ENCODE assay signal across 12 mouse cellular contexts in genomic region chr2:71651662-71652061, GRCm38 (mm10).
DNase-seq lines count a peak whose midpoint lies in the region; ATAC-seq and TF ChIP-seq lines count a peak whose summit lies in the region.
"Had no signal": no experiment of that assay in that cellular context is flagged by ENCODE, and none has a peak within 500 bp of the region (broad histone marks: within the 10 kb centered on the region; RNA-seq: fewer than 3 reads in every experiment).

No protein-coding gene starts in this region.

- no peak for ATAC-seq in neural tube, embryonic 12.5 days (ENCODE audit: low FRiP score, low read depth)
- ATAC-seq in forebrain, embryonic 12.5 days (ENCODE audit: low FRiP score) = no peak
- ATAC-seq in hindbrain, postnatal 0 days = no peak

- no peaks in the 10 kb centered on the region for H3K27me3 ChIP-seq in neural tube, embryonic 12.5 days (replicated peaks)
- no peaks in the 10 kb centered on the region; the same call in 1 of the 2 replicates for H3K27me3 ChIP-seq in forebrain, embryonic 12.5 days
- no peaks in the 10 kb centered on the region for H3K27me3 ChIP-seq in hindbrain, postnatal 0 days (ENCODE audit: insufficient read depth, low read length)
- H3K27me3 ChIP-seq: liver, embryonic 15.5 days had no signal

- no peak for TF ChIP-seq CTCF in hindbrain, postnatal 0 days (IDR thresholded peaks at IDR 0.05; ENCODE audit: low read depth)

- no peak overlapping the region for H3K4me3 ChIP-seq in neural tube, embryonic 12.5 days
- no peak overlapping the region for H3K4me3 ChIP-seq in forebrain, embryonic 12.5 days (replicated peaks)
- no peak overlapping the region for H3K4me3 ChIP-seq in hindbrain, postnatal 0 days (ENCODE audit: low read length)
- H3K4me3 ChIP-seq: liver, embryonic 15.5 days; myocyte had no signal

- no peaks in the 10 kb centered on the region for H3K9me3 ChIP-seq in neural tube, embryonic 12.5 days
- H3K9me3 ChIP-seq in forebrain, embryonic 12.5 days = no peaks in the 10 kb centered on the region
- no peaks in the 10 kb centered on the region for H3K9me3 ChIP-seq in hindbrain, postnatal 0 days (ENCODE audit: low read length)
- H3K9me3 ChIP-seq: liver, embryonic 15.5 days had no signal

- peaks cover 30% of the 10 kb centered on the region for H3K4me1 ChIP-seq in neural tube, embryonic 12.5 days
- peaks cover 49% of the 10 kb centered on the region for H3K4me1 ChIP-seq in forebrain, embryonic 12.5 days
- peaks cover 6% of the 10 kb centered on the region for H3K4me1 ChIP-seq in hindbrain, postnatal 0 days (ENCODE audit: insufficient read depth, low read length)

- DNase-seq in neural tube, embryonic 10.5 days (ENCODE audit: extremely low spot score, low spot score) = no peak
- no peak for DNase-seq in hindbrain, postnatal 0 days (ENCODE audit: low spot score)
- no peak for DNase-seq in frontal cortex, postnatal 36 days (ENCODE audit: low spot score in 2 of 2)
- no peak for DNase-seq in cerebellum, adult 18-20 months
- DNase-seq in cerebellum, postnatal 10 days = no peak
- DNase-seq: heart, postnatal 36 days; lung, postnatal 36 days; spleen, adult 18-20 months had no signal

- 0 out of 2 replicates have a peak overlapping the region, but pooled peaks have one; percentile 28 for H3K4me2 ChIP-seq in neural tube, embryonic 12.5 days (replicated peaks)
- peak overlapping the region; percentile 30; the same call in 1 of the 2 replicates for H3K4me2 ChIP-seq in forebrain, embryonic 12.5 days
- no peak overlapping the region for H3K4me2 ChIP-seq in hindbrain, postnatal 0 days (ENCODE audit: low read depth, low read length)
- H3K4me2 ChIP-seq: liver, embryonic 15.5 days had no signal

- H3K27ac ChIP-seq in neural tube, embryonic 12.5 days = no peak overlapping the region
- peak overlapping the region; percentile 80 for H3K27ac ChIP-seq in forebrain, embryonic 12.5 days
- H3K27ac ChIP-seq in hindbrain, postnatal 0 days = peak overlapping the region; percentile 32; the same call in 1 of the 2 replicates
- H3K27ac ChIP-seq: liver, embryonic 15.5 days had no signal

- 10% methylated on average over 2 of the region's 2 CpGs for WGBS in neural tube, embryonic 12.5 days
- WGBS in forebrain, embryonic 12.5 days = 7% methylated on average over 2 of the region's 2 CpGs
- 38% methylated on average over 2 of the region's 2 CpGs for WGBS in hindbrain, postnatal 0 days

- no peak overlapping the region for H3K9ac ChIP-seq in neural tube, embryonic 12.5 days
- H3K9ac ChIP-seq in forebrain, embryonic 12.5 days = no peak overlapping the region
- 0 out of 2 replicates have a peak overlapping the region, but pooled peaks have one; percentile 24 for H3K9ac ChIP-seq in hindbrain, postnatal 0 days (replicated peaks; ENCODE audit: low read length)
- H3K9ac ChIP-seq: liver, embryonic 15.5 days had no signal

- no peaks in the 10 kb centered on the region for H3K36me3 ChIP-seq in neural tube, embryonic 12.5 days
- H3K36me3 ChIP-seq in forebrain, embryonic 12.5 days (replicated peaks) = no peaks in the 10 kb centered on the region
- no peaks in the 10 kb centered on the region for H3K36me3 ChIP-seq in hindbrain, postnatal 0 days (ENCODE audit: insufficient read depth, low read length)
- H3K36me3 ChIP-seq: liver, embryonic 15.5 days had no signal
